Mouse (Mus musculus) embryo, embryonic 10 days (tissue): Measurements from ENCODE around the gene Pcp2.
A peak's percentile ranks its signal among the peaks of the same experiment; 100 is the strongest.

ENCODE experiments used
- DNase-seq: peaks from one replicate; pipeline ENCODE4 v3.0.0-alpha.2; 2015; ENCODE audit warnings: low spot score

Gene Pcp2

DNA sequence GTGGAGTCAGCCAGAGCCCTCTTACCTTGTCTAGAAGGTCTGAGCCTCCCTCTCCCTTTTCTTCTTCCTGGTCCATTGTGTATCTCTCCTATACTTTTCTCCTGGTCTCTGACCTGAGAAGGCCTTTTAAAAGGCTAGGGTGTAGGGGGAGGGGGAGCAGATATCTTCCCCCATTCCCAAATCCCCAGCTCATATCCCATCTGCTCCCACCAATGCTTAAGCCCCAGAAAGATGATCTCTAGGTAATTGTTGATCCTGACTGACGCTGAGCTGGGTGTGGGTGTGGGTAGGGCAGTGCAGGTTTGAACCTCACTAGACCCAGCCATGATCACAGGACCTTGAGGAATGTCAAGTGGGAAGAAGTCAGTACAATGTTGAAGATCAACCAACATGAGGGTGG is at the start of gene Pcp2:
Gene Pcp2, minus strand, starts transcription at position 101 of the 400 bp plus-strand sequence.
- DNase-seq, result no peak

DNA sequence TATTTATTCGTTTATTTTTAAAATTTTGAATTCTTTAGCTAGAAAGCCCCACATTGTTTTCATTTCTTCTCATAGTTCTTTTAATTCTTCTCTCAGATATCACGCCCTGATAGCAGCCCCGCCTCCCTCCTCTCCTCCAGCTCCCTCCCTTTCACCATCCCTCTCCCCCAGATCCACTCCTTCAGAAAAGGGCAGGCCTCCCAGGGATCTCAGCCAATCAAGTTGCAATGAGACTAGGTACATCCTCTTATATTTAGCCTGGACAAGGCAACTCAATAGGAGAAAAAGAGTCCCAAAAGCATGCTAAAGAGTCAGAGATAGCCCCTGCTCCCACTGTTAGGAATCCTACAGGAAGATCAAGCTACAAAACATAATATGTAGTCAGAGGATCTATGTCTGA is 49.3 kb upstream of the Pcp2 start:
- DNase-seq, result no peak

DNA sequence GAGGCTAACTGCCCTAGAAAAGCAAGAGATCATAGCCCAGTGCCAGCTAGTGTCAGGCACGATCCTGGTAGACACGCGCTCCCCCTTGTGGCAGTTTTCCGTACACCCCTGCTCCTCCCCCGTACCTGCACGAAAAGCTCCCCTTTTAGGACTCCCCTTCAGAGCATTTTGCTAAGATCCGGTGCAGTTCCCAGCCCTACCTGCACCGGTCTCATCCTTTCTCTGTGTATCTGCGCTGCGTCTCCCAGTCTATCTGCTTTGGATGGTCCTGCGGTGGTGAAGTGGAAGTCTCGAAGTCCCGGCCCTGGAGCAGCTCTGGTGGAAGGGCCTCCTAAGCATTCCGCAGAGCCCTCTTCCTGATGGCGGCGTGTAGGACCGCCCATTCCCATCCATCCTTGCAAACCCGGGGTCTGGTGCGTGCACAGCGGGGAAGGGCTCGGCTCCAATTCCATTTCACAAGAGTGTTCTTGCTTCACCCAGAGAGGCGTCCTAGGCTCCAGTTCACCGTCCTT is 46.7 kb upstream of the Pcp2 start, which contains the start of gene Fcor:
Gene Fcor, minus strand, starts transcription at position 383 of the 512 bp plus-strand sequence.
- peak; percentile 92 for DNase-seq

DNA sequence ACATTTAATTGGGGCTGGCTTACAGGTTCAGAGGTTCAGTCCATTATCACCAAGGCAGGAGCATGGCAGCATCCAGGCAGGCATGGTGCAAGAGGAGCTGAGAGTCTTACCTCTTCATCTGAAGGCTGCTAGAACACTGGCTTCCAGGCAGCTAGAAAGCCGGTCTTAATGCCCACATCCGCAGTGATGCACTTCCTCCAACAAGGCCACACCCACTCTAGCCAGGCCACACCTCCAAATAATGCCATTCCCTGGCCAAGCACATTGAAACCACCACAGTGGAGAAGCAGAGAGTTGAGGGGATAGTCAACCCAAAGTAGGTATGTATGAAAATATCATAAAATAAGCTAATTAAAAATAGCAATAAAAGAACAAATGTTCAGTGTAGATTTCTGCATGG is 45.0 kb upstream of the Pcp2 start:
- DNase-seq, result no peak

DNA sequence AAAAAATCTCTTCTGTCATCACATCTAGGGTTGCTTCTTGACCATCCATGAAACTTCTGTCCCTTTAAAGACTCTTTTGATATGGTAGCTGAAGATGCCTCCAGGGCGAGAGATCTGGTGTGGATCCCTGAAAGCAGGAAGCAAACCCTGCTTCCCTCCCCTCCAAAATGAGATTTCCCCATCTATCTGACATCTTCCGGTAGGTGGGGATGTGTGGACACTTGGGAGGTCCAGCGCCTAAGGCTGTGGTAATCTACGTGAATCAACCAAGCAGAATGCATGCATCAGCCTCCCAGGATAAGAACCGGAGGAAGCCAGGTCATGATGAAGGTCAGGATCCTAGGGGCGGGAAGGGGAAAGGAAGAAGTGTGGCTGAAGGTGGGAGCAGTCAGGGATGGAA is 40.2 kb upstream of the Pcp2 start, which contains the start of gene Mcemp1:
Gene Mcemp1, plus strand, starts transcription at position 248 of the 400 bp plus-strand sequence.
- no peak for DNase-seq

DNA sequence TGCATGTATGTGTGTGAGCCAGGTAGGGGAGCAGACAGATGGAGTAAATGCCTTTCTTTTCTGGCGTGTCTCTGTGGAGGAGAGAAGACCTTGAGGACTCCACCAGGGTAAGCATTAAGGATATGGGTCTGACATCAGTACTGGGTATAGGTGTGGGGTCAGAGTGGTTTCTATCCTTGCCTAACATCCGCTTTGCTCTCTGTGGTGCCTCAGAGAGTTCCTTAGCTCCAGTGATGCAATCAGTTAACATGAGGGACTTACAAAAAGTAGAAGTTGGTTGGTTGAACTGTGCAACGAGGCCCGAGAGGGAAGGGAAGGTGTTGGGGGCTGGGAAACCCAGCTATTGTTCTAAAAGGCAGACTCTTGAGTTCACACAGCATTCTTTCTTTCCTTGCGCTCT is 39.1 kb upstream of the Pcp2 start:
- DNase-seq, result no peak

DNA sequence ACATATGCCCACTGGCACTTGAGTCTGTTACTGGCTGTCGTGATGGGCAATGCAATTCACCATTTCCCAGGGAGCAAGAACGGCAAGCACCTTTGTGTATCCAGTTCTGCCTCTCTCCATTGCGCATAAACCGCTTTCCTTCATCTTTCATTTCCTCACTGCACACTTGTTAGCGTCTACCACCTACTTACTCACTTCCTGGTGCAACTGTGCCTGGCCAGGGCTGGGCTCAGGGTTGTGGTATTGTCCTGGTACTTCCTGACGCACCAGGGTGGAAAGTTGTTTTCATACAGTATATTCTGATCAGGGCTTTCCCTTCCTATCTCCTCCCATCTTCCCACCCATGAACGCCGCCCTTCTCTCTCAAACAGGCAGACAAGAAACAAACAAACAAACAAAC is 35.5 kb upstream of the Pcp2 start:
- DNase-seq, result no peak

DNA sequence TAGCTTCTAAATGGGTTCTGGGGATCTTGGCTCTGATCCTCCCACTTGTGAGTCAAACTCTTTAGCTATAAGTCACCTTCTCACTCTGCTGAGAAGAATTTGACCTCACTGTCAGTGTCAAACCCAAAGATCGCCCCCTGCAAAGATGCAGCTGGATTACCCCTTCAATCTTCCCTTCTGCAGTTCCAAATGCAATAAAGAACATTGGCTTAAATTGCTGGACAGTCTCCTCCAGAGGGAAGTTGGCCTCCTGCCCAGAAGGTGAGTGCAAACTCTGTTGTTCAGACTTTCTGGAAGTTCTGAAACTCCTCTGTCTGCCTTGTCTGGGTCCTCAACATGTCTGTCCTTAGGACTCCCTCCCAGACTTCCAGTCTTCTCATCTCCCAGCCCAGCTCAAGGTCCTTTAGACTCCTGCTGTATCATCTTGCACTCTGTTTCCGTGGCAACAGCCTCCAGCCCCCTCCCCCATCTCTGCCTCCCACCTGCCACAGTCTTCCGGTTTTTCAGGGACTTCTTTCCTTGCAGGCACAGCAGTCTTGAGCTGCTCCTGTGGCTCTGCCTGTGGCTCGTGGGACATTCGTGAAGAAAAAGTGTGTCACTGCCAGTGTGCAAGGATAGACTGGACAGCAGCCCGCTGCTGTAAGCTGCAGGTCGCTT is 31.5 kb upstream of the Pcp2 start:
- DNase-seq, result peak; percentile 21

DNA sequence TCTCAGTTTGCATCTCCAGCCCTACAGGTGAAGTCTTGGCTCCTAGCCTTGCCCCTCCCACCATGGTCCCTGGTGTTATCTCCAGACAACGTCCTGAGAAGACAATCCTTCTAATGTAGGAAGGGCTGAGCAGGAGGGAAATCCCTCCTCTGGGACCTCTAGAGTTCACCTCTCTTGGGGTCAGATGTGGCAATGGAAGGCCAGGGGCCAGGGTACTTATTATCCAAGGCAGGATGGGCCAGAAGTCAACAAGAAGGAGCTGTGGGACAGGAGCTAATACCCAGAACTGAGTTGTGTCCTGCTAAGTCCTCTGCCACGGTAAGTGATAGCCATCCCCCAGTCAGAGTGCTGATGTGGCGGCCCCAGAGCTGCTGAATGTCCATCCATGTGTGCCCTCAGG is 30.2 kb upstream of the Pcp2 start, which contains the start of gene Retn:
Gene Retn, plus strand, starts transcription at position 245 of the 400 bp plus-strand sequence.
- no peak for DNase-seq

DNA sequence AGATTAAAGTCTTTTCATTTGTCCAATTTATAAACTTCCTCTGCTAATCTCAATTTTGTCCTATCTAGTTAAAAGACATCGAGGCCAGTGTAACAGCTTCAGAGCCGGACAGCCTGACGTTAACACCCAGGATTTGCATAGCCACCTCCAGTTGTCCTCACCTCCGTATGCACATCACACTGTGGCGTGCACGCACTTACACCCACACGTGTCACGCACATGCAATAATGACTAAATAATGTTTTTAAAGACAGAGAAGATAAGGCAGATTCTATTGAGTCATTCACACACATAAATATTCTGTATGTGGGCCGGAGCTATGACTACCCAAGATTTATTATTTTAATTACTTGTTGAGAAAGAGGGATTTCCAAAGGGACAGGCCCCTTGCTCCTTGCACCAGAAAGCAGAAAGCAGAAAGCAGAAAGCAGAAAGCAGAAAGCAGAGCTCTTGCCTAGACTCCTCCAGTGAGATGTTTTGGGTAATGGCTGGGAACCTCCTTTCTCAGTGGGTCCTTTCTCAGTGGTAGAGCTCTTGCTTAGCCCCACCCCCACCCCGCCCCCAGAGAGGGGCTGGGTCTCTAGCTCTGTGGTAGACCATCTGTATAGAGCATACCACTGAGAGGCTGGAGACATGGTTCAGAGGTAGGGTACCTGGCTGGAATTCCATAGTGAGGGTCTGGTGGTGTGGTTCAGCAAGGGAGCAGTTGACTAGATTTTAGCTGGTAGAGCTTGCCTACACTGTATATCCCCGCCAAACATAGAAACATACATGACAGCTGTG is 29.6 kb upstream of the Pcp2 start:
- no peak for DNase-seq

DNA sequence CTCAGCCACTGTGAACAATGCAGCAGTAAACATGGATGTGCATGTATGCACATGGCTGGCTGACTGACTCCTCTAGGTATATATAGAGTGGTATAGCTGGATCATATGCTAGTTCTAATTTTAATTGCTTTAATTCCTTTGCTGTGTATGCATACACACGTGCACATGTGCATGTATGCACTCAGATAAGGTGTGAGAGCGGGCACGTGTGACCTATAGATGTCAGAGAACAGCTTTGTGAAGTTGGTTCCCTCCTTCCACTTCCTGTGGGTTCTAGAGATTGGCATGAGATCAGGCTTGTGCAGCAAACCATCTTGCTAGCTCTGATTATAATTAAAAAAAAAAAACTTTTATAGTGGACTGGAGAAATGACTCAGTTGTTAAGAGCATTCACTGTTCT is 27.5 kb upstream of the Pcp2 start:
- no peak for DNase-seq

DNA sequence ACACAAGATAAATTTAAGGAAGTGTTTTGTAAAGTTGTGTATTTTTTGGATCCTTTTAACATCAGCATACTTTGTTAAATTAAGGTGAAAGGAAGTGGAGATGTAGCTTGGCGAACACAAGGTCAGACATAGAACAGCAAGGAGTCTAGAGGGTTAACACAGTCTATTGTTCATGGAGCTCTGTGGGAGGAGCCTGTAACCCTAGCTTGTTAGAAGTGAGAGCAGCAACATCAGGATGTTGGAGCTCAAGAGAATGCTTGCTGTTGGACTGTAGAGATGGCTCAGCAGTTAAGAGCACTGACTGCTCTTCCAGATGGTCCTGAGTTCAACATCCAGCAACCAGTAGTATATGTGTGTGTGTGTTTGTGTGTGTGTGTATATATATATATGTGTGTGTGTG is 23.6 kb upstream of the Pcp2 start:
- peak; percentile 62 for DNase-seq

DNA sequence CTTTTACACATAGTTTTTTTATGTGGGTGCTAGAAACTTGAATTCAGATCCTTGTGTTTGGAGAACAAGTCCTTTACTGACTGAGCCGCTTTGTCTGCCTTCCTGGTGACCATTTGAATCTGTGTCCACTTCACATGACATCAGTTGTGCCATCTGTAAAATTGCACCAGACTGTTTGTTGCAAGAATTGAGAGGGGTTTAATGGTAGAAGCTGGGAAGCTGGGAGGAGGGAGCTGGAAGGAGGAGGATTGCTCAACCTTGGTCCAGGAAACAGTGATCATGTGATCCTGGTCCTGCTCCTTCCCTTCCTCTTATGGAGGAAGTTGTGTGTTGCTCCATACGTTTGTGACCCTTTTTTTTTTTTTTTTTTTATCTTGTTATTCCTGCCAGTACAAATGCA is 22.9 kb upstream of the Pcp2 start:
- DNase-seq, result no peak

DNA sequence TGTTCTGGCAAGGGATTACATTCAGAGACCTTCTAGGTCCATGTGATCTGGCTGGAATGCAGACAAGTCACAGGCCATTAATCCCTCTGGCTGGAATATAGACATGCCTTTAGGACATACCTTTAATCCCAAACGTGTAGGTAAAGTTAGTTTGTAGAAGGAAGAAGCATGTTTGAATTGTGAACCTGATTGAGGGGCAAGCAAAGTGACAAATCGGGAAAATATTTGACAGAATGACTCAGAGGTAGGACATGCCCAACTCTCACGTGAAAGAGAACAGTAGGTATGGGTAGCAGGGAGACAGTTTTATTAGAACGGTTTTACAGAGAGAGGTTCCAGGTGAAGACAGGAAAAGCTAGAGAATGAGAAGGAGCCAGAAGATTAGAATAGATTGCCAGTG is 22.2 kb upstream of the Pcp2 start:
- DNase-seq, result no peak

DNA sequence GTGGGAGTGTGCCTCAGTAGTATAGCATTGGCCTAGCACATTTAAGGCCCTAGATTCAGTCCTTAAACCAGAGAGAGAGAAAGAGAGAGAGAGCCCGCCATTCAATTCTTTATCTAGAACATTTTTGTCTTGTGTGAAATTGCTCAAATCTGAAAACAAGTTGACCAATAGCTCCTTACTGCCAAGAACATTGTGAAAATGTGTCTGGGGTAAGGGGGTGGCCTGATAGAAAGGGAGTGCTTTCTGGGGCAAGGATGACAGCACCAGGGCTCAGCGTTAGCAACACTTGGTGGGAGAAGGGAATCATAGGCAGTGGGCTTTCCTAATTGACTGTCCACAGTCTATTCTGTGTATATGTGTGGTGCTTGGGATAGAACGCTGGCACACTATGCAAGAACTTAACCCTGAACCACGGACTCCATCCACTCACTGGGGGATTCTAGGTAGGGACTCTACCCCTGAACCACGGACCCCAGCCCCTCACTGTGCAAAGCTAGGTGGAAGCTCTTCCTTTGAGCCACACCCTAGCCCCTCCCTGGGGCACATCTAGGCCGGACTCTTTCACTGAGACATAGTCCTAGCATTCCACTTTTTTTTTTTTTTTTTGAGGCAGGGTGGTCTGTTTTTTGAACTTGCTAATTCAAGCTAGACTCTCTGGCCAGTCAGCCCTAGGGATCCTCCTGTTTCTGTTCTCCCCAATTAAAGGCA is 21.6 kb upstream of the Pcp2 start:
- DNase-seq, result no peak

DNA sequence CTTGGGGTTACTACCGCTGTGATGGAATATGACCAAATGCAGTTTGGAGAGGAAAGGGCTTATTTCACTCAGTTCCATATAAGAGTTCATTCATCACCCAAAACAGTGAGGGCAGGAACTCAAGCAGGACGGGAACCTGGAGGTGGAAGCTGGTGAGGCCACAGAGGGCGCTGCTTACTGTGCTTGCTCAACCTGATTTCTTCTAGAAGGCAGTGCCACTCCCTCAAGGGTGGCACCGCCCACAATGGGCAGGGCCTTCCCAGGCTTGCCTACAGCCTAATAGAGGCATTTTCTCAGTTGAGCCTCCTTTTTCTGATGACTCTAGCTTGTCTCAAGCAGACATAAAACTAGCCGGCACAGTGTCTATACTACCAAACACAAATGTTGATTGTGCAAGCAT is 20.5 kb upstream of the Pcp2 start:
- peak; percentile 45 for DNase-seq

DNA sequence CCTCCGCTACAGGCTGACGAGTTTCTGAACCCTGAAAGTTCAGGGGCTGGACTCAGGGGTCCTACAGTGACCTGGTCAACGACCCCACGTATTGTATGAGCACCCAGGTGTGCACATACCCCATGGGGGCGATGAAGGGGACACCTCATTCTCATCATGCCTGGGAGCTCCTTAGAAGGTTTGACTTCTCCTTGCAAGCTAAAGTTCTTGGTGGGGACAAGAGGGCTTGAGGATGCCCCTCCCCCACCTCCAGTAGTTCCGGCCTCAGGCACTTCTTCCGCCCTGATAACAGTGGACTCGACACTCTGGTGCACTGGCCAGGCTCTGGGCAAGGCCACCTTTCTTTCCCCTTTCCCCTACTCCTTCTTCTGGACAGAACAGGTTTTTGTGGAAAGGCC is 6.1 kb upstream of the Pcp2 start:
- no peak for DNase-seq

DNA sequence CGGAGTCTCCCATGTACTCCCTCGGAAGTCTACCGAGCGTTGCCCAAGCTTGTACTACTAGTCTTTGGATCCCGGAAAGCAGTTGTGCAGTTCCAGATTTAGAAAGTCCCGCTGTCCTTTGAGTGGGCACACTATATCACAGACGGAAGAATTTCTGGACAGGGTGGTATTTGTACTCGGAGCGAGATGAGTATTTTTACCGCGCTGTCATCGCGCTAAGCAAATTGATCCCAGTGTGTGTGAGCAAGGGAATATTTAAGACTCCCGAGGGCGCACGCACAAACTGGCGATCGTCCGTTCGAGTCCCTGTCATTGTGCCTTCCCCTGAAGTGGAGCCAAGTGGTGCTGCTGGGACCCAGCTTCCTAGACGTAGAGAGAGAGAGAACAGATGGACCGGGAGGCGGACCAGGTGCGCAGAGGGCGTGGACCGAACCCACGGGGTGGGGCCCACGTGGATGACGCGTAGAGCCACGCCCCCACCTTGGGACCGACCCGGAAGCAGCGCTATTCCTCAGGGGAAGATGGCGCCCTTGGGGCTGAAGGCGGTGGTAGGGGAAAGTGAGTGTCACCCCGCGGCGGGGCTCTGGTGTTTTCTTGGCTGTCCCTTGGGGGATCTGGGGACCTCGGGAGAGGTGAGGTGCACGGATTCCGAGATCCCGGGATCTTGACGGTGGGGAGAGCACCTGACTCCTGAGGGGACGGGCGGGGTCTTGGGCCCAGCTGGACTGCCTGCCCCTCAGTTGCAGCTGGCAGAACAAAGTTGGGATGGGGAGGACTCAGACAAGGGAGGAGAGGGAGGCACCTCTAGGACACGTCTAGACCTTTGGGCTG is 5.5 kb upstream of the Pcp2 start, which contains the start of gene Stxbp2:
Gene Stxbp2, plus strand, starts transcription at position 309 of the 831 bp plus-strand sequence.
- peak; percentile 78 for DNase-seq

DNA sequence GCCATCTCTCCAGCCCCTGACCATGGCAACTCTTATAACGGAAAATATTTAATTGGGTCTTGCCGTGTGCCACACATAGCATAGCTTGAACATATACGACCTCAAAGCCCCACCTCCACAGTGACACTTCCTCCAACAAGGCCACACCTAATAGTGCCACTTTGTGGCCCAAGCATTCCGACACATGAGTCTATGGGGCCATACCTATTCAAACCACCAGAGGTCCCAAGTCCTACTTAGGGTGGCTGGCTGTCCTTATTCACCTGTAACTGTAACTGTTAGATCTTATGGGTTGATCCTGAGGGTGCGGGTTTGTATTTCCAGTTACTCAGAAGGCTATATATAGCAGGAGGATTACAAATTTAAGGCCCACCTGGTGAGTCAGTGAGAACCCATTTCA is 2.7 kb upstream of the Pcp2 start:
- peak; percentile 55 for DNase-seq

DNA sequence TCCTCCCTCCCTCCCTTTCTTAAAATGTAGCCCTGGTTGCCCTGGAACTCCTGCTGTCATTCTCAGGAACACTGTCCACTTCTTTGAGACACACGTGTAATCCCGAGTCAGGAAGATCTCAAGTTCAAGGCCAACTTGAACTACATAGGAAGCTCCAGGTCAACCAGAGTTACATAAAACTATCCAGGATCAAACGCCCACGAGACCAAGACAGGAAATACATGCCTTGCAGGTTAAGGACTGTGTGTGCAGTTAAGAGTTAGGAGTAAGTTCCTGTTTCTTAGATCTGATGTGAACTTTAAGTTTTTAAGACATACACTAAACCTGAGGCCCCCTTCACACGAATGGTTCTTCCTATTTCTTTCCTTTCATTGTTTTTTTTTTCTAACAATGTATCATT is 1.6 kb upstream of the Pcp2 start:
- no peak for DNase-seq

DNA sequence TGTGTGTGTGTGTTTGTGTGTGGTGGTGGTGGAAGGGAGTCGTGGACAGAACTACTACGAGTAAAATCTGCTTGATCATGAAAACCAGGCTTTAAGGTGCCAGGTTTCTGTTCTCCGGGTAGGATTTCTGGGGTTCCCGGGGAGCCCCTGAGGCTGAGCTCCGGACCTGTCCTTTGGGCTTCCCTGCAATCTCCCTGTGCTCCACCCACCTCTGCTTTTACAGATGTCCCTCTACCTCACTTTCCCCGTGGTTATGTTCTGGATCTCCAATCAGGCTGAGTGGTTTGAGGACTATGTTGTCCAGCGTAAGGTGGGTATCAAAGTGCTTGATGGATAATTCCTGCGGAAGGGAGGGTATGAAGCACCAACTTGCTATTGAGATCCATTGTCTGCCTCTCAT is 3.2 kb downstream of the Pcp2 start:
- no peak for DNase-seq
